Mouse (Mus musculus) embryonic facial prominence, embryonic 15.5 days (tissue): ENCODE results near the gene Gjd3. TPM values are rescaled to one million over a fixed set of nuclear protein-coding genes. Genes with fewer than 3 reads are reported as not detected.

Source experiments
- ATAC-seq: fragments of 200-750 bp; cut with Nextera tagmentation; 2 replicates; pipeline ENCODE4 v1.8.0; 2017; ENCODE audit warnings: low read depth, moderate TSS enrichment; ENCODE audit not compliant: insufficient number of reproducible peaks, low FRiP score, low TSS enrichment
- H3K27ac ChIP-seq: fragments of 300-500 bp; sonication (generic); replicated peaks from 2 replicates; pipeline ENCODE4 v1.5.1; 2015; ENCODE audit warnings: mild to moderate bottlenecking, inconsistent platforms
- H3K27me3 ChIP-seq: fragments of 300-500 bp; sonication (generic); 2 replicates; pipeline ENCODE4 v1.6.1; 2015; ENCODE audit warnings: inconsistent platforms
- H3K36me3 ChIP-seq: fragments of 300-500 bp; sonication (generic); 2 replicates; pipeline ENCODE4 v1.6.1; 2015; ENCODE audit warnings: mild to moderate bottlenecking, inconsistent platforms
- H3K4me1 ChIP-seq: fragments of 300-500 bp; sonication (generic); 2 replicates; pipeline ENCODE4 v1.6.1; 2015; ENCODE audit warnings: inconsistent platforms
- H3K4me2 ChIP-seq: fragments of 300-500 bp; sonication (generic); replicated peaks from 2 replicates; pipeline ENCODE4 v1.6.1; 2015; ENCODE audit warnings: mild to moderate bottlenecking, inconsistent platforms
- H3K4me3 ChIP-seq: fragments of 300-500 bp; sonication (generic); replicated peaks from 2 replicates; pipeline ENCODE4 v1.5.1; 2015; ENCODE audit warnings: mild to moderate bottlenecking, inconsistent platforms
- H3K9ac ChIP-seq: fragments of 300-500 bp; sonication (generic); 2 replicates; pipeline ENCODE4 v1.6.1; 2015; ENCODE audit warnings: inconsistent platforms
- H3K9me3 ChIP-seq: fragments of 300-500 bp; sonication (generic); replicated peaks from 2 replicates; pipeline ENCODE4 v1.6.1; 2016; ENCODE audit warnings: inconsistent platforms
- WGBS: fragments of 180-500 bp; shearing (Covaris S2); methylation state at CpG from one replicate; pipeline ENCODE4 v1.1.7; 2015; 5-methylcytosine and 5-hydroxymethylcytosine counted together
- polyA plus RNA-seq: library from polyadenylated mRNA; unstranded; fragments of >200 nt; fragmentation: Nextera tagmentation; extraction: Ambion mirVana; gene quantifications from 2 replicates; pipeline ENCODE4 v1.2.1, GENCODE M21; 2015

Gene Gjd3
- polyA plus RNA-seq = 0.96 and 1.1 TPM in 2 replicates

DNA sequence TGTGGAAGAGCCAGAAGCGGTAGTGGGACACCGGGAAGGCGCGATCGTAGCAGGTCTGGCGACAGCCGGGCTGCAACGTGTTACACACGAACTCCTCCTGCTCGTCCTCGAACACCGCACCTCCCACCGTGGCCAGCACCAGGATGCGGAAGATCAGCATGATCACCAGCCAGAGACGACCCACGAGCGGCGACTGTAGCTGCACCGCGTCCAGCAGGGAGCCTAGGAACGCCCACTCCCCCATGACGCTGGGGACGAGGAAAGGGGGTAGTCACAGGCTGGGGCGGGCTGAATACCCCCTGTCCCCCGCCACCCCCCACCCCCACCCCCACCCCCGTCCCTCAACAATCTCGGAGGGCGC is at the start of gene Gjd3:
Gene Gjd3 (minus strand): TSS at position 244 of the 361 bp plus-strand sequence.
- peak within 1 kb of the TSS; percentile 99 for H3K4me2 ChIP-seq
- under 1% methylated on average over 28 of the region's 28 CpGs for WGBS
- H3K9me3 ChIP-seq = no peaks in the 10 kb centered on the region
- H3K27ac ChIP-seq = 0 out of 2 replicates have a peak within 1 kb of the TSS, but pooled peaks have one; percentile 31
- peak within 1 kb of the TSS; percentile 60 for H3K4me3 ChIP-seq
- peaks cover 7% of the 10 kb centered on the region; the same call in 1 of the 2 replicates for H3K27me3 ChIP-seq
- ATAC-seq = 0 out of 2 replicates have a peak, but pooled peaks have one; percentile 5
- peak within 1 kb of the TSS; percentile 45 for H3K9ac ChIP-seq
- no peaks in the 10 kb centered on the region for H3K36me3 ChIP-seq
- H3K4me1 ChIP-seq = peaks cover 25% of the 10 kb centered on the region

DNA sequence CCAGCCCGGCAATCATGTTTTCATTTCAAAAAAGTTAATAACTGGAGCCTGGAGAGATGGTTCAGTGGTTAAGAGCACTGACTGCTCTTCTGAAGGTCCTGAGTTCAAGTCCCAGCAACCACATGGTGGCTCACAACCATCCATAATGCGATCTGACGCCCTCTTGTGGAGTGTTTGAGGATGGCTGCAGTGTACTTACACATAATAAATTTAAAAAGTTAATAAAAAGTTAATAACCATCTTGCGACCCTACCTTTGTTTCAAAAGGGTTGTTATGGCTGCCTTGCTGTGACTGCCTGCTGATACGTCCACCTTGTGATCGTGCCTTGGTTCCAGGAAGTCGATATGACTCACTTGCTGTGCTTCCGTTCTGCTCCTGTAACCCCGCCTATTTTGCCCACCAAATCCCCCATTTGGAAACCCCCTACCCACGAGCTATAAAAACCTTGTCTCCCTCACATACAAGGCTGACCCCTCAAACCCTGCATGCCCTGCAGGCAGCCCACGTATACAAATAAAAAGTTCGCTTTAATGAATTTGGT is 44.2 kb upstream of the Gjd3 start:
- Histone ChIP-seq H3K27me3 (no peaks in the 10 kb centered on the region), H3K27ac (no peak overlapping the region), H3K36me3 (no peaks in the 10 kb centered on the region), H3K4me3 (no peak overlapping the region), H3K4me2 (no peak overlapping the region), H3K9ac (no peak overlapping the region), H3K9me3 (no peaks in the 10 kb centered on the region), H3K4me1 (peaks cover 16% of the 10 kb centered on the region)
- ATAC-seq = no peak
- WGBS = 82% methylated on average over 12 of the region's 12 CpGs

DNA sequence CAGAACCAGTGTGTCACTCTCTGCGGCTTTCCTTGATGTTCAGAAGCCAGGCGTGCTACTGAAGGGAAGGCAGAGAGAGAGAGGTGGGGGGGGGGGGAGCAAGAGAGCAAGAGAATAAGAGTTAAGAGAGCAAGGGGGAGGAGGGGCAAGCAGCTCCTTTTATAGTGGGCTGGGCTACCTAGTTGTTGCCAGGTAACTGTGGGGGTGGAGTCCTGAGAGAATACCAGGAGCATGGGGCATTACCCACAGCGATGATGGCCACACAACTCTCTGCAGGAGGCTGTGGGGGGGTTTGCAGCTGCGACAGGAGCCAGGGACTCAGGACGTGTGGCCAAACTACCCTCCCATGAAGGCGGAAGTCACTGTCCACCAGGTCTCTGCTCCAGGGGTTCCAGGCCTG is 43.1 kb upstream of the Gjd3 start:
- no peak for ATAC-seq
- no peak overlapping the region for H3K9ac ChIP-seq
- H3K4me3 ChIP-seq = no peak overlapping the region
- H3K27ac ChIP-seq = no peak overlapping the region
- peaks cover 21% of the 10 kb centered on the region for H3K4me1 ChIP-seq
- no peaks in the 10 kb centered on the region for H3K27me3 ChIP-seq
- H3K36me3 ChIP-seq = 0 out of 2 replicates have a peak, but pooled peaks cover 6% of the 10 kb centered on the region
- no peaks in the 10 kb centered on the region for H3K9me3 ChIP-seq
- 93% methylated on average over 6 of the region's 6 CpGs for WGBS
- H3K4me2 ChIP-seq = no peak overlapping the region

DNA sequence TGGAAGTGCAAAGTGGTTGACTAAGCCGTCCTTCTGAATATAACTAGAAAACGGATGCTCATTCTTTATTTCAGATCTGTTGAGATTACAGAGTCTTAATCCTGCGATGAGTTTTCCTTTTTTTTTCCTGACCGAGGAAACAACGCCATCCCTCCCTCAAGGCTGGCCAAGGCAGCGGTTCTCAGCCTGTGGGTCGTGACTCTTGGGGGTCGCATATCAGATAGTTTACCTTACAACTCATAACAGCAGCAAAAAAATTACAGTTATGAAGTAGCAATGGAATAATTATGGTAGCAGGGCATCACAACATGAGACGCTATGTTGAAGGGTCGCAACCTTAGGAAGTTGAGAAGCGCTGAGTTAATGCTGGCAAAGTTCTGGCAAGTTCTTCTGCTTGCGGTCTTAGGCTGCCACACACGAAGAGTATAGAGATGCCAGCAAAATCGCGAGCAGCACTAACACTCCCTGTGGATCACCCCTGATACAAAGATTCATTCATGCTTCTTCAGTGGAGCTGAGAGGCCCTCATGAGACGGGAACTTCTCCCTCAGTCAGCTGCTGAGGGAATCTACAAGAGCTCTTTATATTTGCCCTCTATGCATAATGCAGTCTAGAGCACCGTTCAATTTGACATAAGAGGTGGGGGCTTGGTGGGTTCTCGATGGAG is 41.8 kb upstream of the Gjd3 start:
- H3K27ac ChIP-seq = peak overlapping the region; percentile 87
- WGBS = 37% methylated on average over 18 of the region's 18 CpGs

DNA sequence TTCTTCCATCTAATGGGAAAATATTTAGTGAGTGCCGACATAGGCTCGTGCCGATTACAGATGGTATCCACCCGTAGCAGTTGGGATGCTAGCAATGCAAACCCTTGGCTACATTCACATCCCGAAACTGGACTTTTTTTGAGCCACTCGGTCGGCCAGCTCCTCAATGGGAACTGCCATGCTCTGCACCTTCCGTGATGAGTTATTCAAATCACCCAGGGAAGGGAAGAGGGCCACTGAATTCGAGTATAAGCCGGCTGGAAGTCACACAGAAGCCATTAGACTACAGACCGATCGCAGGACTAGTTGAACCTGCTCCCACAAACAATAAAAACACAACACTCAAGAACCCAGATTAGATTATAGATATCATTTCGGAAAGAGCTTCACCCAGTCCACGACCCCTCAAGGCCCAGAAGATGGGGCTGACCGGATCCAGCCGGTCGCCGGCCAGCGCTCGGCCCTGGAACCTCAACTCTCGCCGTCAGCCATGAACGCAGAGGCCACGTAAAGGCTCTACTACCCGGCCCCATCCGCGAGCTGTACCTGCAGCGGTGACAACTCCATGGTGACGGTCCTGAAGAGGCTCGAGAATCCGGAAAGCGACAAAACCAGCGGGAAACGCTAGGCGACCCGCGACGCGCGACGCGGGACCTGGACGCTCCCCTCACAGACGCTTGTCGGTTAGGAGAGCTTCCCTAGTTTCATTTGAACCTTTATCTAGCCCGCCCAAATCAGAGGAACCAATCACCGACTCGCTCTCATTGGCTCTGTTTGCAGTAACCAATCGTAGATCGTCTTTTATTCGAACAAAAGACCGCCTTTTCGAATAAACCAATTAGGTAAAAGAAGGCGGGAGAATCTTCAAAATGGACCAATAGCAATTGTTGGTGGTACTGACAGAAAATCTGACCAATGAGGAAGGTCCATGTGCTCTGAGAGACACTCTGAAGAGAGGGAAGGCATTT is 41.0 kb upstream of the Gjd3 start, which contains the start of gene Top2a:
Gene Top2a (minus strand): TSS at position 690 of the 968 bp plus-strand sequence.
- under 1% methylated on average over 54 of the region's 54 CpGs for WGBS
- Histone ChIP-seq H3K4me2 (peak within 1 kb of the TSS; percentile 72), H3K4me3 (peak within 1 kb of the TSS; percentile 88), H3K27ac (peak within 1 kb of the TSS; percentile 87), H3K9me3 (no peaks in the 10 kb centered on the region), H3K27me3 (no peaks in the 10 kb centered on the region), H3K4me1 (peaks cover 22% of the 10 kb centered on the region), H3K36me3 (peaks cover 13% of the 10 kb centered on the region), H3K9ac (peak within 1 kb of the TSS; percentile 66)
- peak; percentile 94 for ATAC-seq

More for the DNA sequence above, 41.8 kb upstream of the Gjd3 start:
- Histone ChIP-seq H3K4me2 (peak overlapping the region; percentile 55), H3K4me3 (peak overlapping the region; percentile 88), H3K27me3 (no peaks in the 10 kb centered on the region), H3K36me3 (peaks cover 13% of the 10 kb centered on the region), H3K9ac (peak overlapping the region; percentile 33; the same call in 1 of the 2 replicates), H3K4me1 (peaks cover 22% of the 10 kb centered on the region), H3K9me3 (no peaks in the 10 kb centered on the region)
- no peak; the same call in 1 of the 2 replicates for ATAC-seq

DNA sequence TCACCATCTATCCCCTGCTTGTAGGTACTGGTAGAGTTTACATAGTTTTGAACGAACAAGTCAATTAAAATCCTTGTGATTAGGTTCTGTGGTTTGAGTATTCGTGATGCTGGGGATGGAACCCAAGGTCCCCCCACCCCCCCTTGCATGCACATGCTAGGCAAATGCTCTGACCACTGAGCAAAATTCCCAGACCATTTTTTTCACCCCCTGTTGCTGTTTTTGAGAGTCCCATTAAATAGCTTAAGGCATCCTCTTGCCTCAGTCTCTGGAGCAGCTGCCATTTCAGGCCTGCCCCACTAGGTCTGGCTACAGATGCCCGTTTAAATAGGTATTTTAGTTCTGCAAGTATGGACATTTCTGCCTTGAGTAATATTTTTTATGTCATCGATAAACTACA is 40.3 kb upstream of the Gjd3 start:
- no peak for ATAC-seq
- WGBS = 2% methylated on average over 4 of the region's 4 CpGs

DNA sequence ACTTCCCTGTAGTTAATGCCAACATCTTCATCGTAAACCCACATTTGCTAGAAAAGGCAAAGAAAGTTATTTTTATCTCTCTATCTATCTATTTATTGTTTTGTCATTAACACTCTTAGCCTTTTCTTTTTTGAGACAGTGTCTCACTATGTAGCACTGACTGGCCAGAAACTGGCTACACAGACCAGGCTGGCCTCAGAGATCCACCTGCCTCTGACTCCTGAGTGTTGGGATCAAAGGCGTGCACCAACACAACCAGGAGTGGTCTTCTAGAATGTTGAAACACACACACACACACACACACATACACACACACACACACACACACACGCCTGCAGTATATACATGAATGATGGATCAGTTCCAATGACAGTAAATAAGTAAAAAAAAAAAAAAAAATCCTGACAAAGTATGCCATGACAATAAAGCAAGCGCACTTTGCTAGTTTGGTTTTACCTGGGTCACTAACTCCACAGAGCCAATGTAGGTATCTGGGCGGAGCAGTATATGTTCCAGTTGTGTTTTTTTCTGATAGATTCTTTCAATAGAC is 39.6 kb upstream of the Gjd3 start:
- Histone ChIP-seq H3K9me3 (no peaks in the 10 kb centered on the region), H3K9ac (no peak overlapping the region), H3K27me3 (no peaks in the 10 kb centered on the region), H3K27ac (no peak overlapping the region), H3K4me1 (peaks cover 22% of the 10 kb centered on the region), H3K4me2 (peak overlapping the region; percentile 72), H3K36me3 (peaks cover 24% of the 10 kb centered on the region), H3K4me3 (peak overlapping the region; percentile 88)
- no peak for ATAC-seq
- 70% methylated on average over 5 of the region's 5 CpGs for WGBS

More for the DNA sequence above, 40.3 kb upstream of the Gjd3 start:
- peaks cover 22% of the 10 kb centered on the region for H3K4me1 ChIP-seq
- H3K4me2 ChIP-seq = peak overlapping the region; percentile 72
- peaks cover 18% of the 10 kb centered on the region for H3K36me3 ChIP-seq
- H3K4me3 ChIP-seq = peak overlapping the region; percentile 88
- no peaks in the 10 kb centered on the region for H3K27me3 ChIP-seq
- no peaks in the 10 kb centered on the region for H3K9me3 ChIP-seq
- peak overlapping the region; percentile 66 for H3K9ac ChIP-seq
- H3K27ac ChIP-seq = 0 out of 2 replicates have a peak overlapping the region, but pooled peaks have one; percentile 61

DNA sequence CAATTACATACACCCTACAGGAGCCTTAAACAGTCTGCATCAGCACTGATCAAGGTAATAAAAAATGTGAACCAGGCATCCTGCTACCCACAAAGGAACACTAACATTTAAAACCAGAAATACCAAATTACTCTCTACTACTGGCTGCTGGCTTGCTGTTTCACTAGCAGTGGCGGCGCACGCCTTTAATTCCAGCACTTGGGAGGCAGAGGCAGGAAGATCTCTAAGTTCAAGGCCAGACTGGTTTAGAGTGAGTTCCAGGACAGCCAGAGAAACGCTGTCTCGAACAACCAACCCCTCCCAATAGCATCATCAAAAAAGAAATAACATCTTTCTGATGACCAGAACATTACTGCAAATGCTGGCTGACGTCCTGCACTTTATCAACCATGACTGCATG is 37.0 kb upstream of the Gjd3 start:
- 90% methylated on average over 6 of the region's 6 CpGs for WGBS
- no peak overlapping the region for H3K4me3 ChIP-seq
- ATAC-seq = no peak

DNA sequence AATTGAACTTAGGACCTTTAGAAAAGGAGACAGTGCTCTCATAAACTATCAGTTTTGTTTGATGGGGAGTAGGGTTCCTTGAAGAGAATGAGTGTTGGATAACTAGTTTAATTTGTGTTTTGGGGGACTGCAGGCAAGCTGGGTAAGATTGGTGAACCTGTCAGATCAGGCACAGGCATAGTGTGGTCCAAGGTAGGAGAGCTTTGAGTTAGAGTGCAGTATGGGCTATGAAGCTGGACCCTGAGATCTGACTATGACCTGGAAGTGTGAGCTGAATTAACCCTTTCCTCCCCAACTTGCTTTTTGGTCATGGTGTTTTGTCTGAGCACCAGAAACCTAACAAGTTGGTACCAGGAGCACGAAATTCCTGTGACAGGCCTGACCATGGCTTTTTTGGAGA is 31.0 kb upstream of the Gjd3 start:
- WGBS = 94% methylated on average over 1 of the region's 1 CpGs
- ATAC-seq = no peak
- no peak overlapping the region for H3K4me3 ChIP-seq
- no peak overlapping the region for H3K9ac ChIP-seq
- peaks cover 65% of the 10 kb centered on the region for H3K36me3 ChIP-seq
- no peaks in the 10 kb centered on the region for H3K4me1 ChIP-seq
- H3K4me2 ChIP-seq = no peak overlapping the region
- no peak overlapping the region for H3K27ac ChIP-seq
- no peaks in the 10 kb centered on the region for H3K9me3 ChIP-seq
- no peaks in the 10 kb centered on the region for H3K27me3 ChIP-seq

More for the DNA sequence above, 37.0 kb upstream of the Gjd3 start:
- Histone ChIP-seq H3K9ac (no peak overlapping the region), H3K4me2 (no peak overlapping the region), H3K36me3 (peaks cover 36% of the 10 kb centered on the region), H3K4me1 (peaks cover 22% of the 10 kb centered on the region), H3K27me3 (no peaks in the 10 kb centered on the region), H3K27ac (no peak overlapping the region), H3K9me3 (no peaks in the 10 kb centered on the region)

DNA sequence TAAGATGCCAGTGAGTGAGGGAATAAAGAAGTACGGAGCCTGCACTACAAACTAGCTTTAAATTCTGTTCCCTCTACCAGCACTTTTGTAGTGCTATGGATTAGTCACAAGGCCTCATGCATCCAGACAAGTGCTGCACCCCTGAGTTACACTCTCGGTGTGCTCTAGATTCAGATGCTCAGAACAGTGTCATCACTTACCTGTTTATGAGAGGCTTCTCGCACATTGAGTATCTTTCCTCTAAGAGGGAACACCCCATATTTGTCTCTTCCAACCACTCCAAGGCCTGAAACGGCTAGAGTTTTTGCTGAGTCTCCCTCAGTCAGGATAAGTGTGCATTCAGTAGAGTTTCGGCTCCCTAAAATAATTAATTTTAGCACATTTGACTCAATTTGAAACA is 27.9 kb upstream of the Gjd3 start:
- Histone ChIP-seq H3K9me3 (no peaks in the 10 kb centered on the region), H3K9ac (no peak overlapping the region), H3K27me3 (no peaks in the 10 kb centered on the region), H3K4me3 (no peak overlapping the region), H3K4me1 (no peaks in the 10 kb centered on the region), H3K4me2 (no peak overlapping the region), H3K36me3 (peaks cover 62% of the 10 kb centered on the region), H3K27ac (no peak overlapping the region)
- 94% methylated on average over 5 of the region's 5 CpGs for WGBS
- ATAC-seq = no peak
